Mouse (Mus musculus): ENCODE measurements around the gene Sgo2a. TPM values are rescaled to one million over a fixed set of nuclear protein-coding genes. Genes with fewer than 3 reads are reported as not detected.

Gene Sgo2a
- total RNA-seq, 1 experiment = 29.6 TPM

- H3K4me3 ChIP-seq (ENCODE audit: insufficient read depth in 1 of 2, low read depth in 1 of 2, low read length in 2 of 2, poor library complexity in 1 of 2, severe bottlenecking in 1 of 2) = no peak overlapping the region
- H3K9ac ChIP-seq (ENCODE audit: insufficient read depth, low read depth, low read length, poor library complexity, severe bottlenecking) = no peak overlapping the region
- H3K27ac ChIP-seq (ENCODE audit: insufficient read depth, low read depth, low read length, poor library complexity, severe bottlenecking) = no peak overlapping the region
- TF ChIP-seq ZNF384 (IDR thresholded peaks at IDR 0.05; ENCODE audit: low read depth, low read length) = no peak
- no peak for TF ChIP-seq HCFC1 (IDR thresholded peaks at IDR 0.05; ENCODE audit: borderline replicate concordance, insufficient read depth, low read length)
- no peak for TF ChIP-seq MAFK (IDR thresholded peaks at IDR 0.05; ENCODE audit: insufficient read depth, low read depth, low read length)
- TF ChIP-seq ZC3H11A (IDR thresholded peaks at IDR 0.05; ENCODE audit: borderline replicate concordance, low read depth, low read length) = no peak
- TF ChIP-seq CHD2 (IDR thresholded peaks at IDR 0.05; ENCODE audit: low read depth, low read length) = no peak
- no peaks in the 10 kb centered on the region for H3K9me3 ChIP-seq (ENCODE audit: control insufficient read depth, insufficient read depth, low read depth, low read length)
- no peaks in the 10 kb centered on the region for H3K36me3 ChIP-seq (ENCODE audit: control insufficient read depth, insufficient read depth, low read length, poor library complexity, severe bottlenecking)
- in situ Hi-C loops (cut with MboI; ENCODE audit: low sequenced_read_pairs in 2 of 2, unreplicated experiment in 2 of 2) = no loop called here
- no peaks in the 10 kb centered on the region for H3K4me1 ChIP-seq (ENCODE audit: control insufficient read depth in 2 of 2, insufficient read depth in 2 of 2, low read length in 2 of 2, poor library complexity in 1 of 2)
- DNase-seq (ENCODE audit: low read depth, low spot score) = no peak
These were observed 69.8 kb downstream of the Sgo2a start for GRCm38 (mm10) chr1:58065606-58066005.

DNA sequence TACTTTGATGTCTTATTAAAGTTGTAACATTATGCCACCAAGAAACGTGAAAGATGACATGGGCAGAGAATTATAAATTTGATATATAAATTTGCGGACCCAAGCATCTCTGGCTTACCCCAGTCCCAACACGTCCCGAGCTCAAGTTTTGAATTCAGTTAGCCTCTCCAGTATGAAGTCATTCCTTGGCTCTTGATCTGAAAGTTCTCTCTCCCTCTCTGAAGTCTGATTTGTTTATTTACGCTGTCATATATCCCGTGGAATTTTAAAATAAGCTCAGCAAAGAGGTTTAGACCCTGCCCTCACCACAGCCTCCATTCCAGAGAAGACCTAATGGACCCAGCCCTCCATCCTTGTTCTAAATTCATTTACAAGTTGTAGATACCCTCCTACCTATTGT is 73.4 kb downstream of the Sgo2a start:
- in situ Hi-C loops (cut with MboI; ENCODE audit: low sequenced_read_pairs in 2 of 2, unreplicated experiment in 2 of 2) = no loop called here
- H3K36me3 ChIP-seq (ENCODE audit: control insufficient read depth, insufficient read depth, low read length, poor library complexity, severe bottlenecking) = no peaks in the 10 kb centered on the region
- no peak for DNase-seq (ENCODE audit: low read depth, low spot score)
- TF ChIP-seq CHD2 (IDR thresholded peaks at IDR 0.05; ENCODE audit: low read depth, low read length) (no peak), HCFC1 (IDR thresholded peaks at IDR 0.05; ENCODE audit: borderline replicate concordance, insufficient read depth, low read length) (no peak), ZNF384 (IDR thresholded peaks at IDR 0.05; ENCODE audit: low read depth, low read length) (no peak), ZC3H11A (IDR thresholded peaks at IDR 0.05; ENCODE audit: borderline replicate concordance, low read depth, low read length) (no peak), MAFK (IDR thresholded peaks at IDR 0.05; ENCODE audit: insufficient read depth, low read depth, low read length) (no peak)
- H3K27ac ChIP-seq (ENCODE audit: insufficient read depth, low read depth, low read length, poor library complexity, severe bottlenecking) = no peak overlapping the region
- no peaks in the 10 kb centered on the region for H3K9me3 ChIP-seq (ENCODE audit: control insufficient read depth, insufficient read depth, low read depth, low read length)
- no peaks in the 10 kb centered on the region for H3K4me1 ChIP-seq (ENCODE audit: control insufficient read depth in 2 of 2, insufficient read depth in 2 of 2, low read length in 2 of 2, poor library complexity in 1 of 2)
- H3K9ac ChIP-seq (ENCODE audit: insufficient read depth, low read depth, low read length, poor library complexity, severe bottlenecking) = no peak overlapping the region
- H3K4me3 ChIP-seq (ENCODE audit: insufficient read depth in 1 of 2, low read depth in 1 of 2, low read length in 2 of 2, poor library complexity in 1 of 2, severe bottlenecking in 1 of 2) = no peak overlapping the region

DNA sequence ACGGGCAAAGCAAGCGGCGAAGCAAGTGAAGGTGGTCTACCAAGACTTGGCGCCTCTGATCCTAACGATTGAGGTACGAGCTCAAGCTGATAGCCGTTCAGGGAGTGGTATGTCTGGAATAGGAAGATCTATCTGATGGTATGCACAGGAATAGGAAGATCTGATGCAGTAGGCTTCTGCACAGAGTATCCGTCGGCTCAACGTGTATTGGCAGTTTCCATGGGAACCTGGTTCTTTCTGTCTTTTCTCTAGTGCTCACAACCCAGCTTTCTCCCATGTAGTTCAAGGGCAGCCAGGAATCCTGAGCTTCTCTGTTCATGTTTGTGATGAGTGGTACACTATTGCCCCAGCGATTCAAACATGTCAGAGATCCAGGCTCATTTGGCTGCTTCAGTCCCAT is 74.3 kb downstream of the Sgo2a start:
- no peaks in the 10 kb centered on the region for H3K9me3 ChIP-seq (ENCODE audit: control insufficient read depth, insufficient read depth, low read depth, low read length)
- in situ Hi-C loops (cut with MboI; ENCODE audit: low sequenced_read_pairs in 2 of 2, unreplicated experiment in 2 of 2) = no loop called here
- TF ChIP-seq MAFK (IDR thresholded peaks at IDR 0.05; ENCODE audit: insufficient read depth, low read depth, low read length) = no peak
- no peak for TF ChIP-seq ZNF384 (IDR thresholded peaks at IDR 0.05; ENCODE audit: low read depth, low read length)
- TF ChIP-seq ZC3H11A (IDR thresholded peaks at IDR 0.05; ENCODE audit: borderline replicate concordance, low read depth, low read length) = no peak
- no peak for TF ChIP-seq HCFC1 (IDR thresholded peaks at IDR 0.05; ENCODE audit: borderline replicate concordance, insufficient read depth, low read length)

DNA sequence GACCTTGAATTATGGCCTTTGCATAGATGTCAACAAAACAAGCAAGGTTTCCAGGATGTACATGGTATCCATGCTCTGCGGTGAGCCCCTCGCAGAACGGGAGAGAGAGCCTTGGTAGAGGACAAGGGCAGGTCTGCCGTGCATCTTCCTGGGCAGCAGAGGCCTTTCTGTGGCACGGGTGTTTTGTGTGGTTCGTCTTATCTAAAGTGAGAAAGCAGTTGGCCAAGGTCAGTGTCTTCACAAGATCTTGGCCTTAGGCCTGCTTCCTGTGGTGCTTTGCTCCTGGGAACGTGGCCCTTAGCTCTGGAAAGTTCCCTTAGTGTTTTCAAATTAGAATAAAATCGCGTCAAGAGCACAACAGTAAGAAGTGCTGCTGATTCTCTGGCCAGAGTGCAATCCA is 75.2 kb downstream of the Sgo2a start:
- no peaks in the 10 kb centered on the region for H3K4me1 ChIP-seq (ENCODE audit: control insufficient read depth in 2 of 2, insufficient read depth in 2 of 2, low read length in 2 of 2, poor library complexity in 1 of 2)
- no peaks in the 10 kb centered on the region for H3K36me3 ChIP-seq (ENCODE audit: control insufficient read depth, insufficient read depth, low read length, poor library complexity, severe bottlenecking)
- DNase-seq (ENCODE audit: low read depth, low spot score) = no peak
- no peak overlapping the region for H3K4me3 ChIP-seq (ENCODE audit: insufficient read depth in 1 of 2, low read depth in 1 of 2, low read length in 2 of 2, poor library complexity in 1 of 2, severe bottlenecking in 1 of 2)
- TF ChIP-seq ZC3H11A (IDR thresholded peaks at IDR 0.05; ENCODE audit: borderline replicate concordance, low read depth, low read length) (no peak), HCFC1 (IDR thresholded peaks at IDR 0.05; ENCODE audit: borderline replicate concordance, insufficient read depth, low read length) (no peak), MAFK (IDR thresholded peaks at IDR 0.05; ENCODE audit: insufficient read depth, low read depth, low read length) (no peak), ZNF384 (IDR thresholded peaks at IDR 0.05; ENCODE audit: low read depth, low read length) (no peak), CHD2 (IDR thresholded peaks at IDR 0.05; ENCODE audit: low read depth, low read length) (no peak)
- H3K9me3 ChIP-seq (ENCODE audit: control insufficient read depth, insufficient read depth, low read depth, low read length) = no peaks in the 10 kb centered on the region
- no peak overlapping the region for H3K9ac ChIP-seq (ENCODE audit: insufficient read depth, low read depth, low read length, poor library complexity, severe bottlenecking)
- in situ Hi-C loops (cut with MboI; ENCODE audit: low sequenced_read_pairs in 2 of 2, unreplicated experiment in 2 of 2) = no loop called here
- no peak overlapping the region for H3K27ac ChIP-seq (ENCODE audit: insufficient read depth, low read depth, low read length, poor library complexity, severe bottlenecking)

More for the DNA sequence above, 74.3 kb downstream of the Sgo2a start:
- H3K4me3 ChIP-seq (ENCODE audit: insufficient read depth in 1 of 2, low read depth in 1 of 2, low read length in 2 of 2, poor library complexity in 1 of 2, severe bottlenecking in 1 of 2) = no peak overlapping the region
- no peak overlapping the region for H3K27ac ChIP-seq (ENCODE audit: insufficient read depth, low read depth, low read length, poor library complexity, severe bottlenecking)
- H3K36me3 ChIP-seq (ENCODE audit: control insufficient read depth, insufficient read depth, low read length, poor library complexity, severe bottlenecking) = no peaks in the 10 kb centered on the region
- no peak for DNase-seq (ENCODE audit: low read depth, low spot score)
- H3K4me1 ChIP-seq (ENCODE audit: control insufficient read depth in 2 of 2, insufficient read depth in 2 of 2, low read length in 2 of 2, poor library complexity in 1 of 2) = no peaks in the 10 kb centered on the region
- H3K9ac ChIP-seq (ENCODE audit: insufficient read depth, low read depth, low read length, poor library complexity, severe bottlenecking) = no peak overlapping the region

- Histone ChIP-seq H3K36me3 (ENCODE audit: control insufficient read depth, insufficient read depth, low read length, poor library complexity, severe bottlenecking) (no peaks in the 10 kb centered on the region), H3K4me1 (ENCODE audit: control insufficient read depth in 2 of 2, insufficient read depth in 2 of 2, low read length in 2 of 2, poor library complexity in 1 of 2) (no peaks in the 10 kb centered on the region), H3K9ac (ENCODE audit: insufficient read depth, low read depth, low read length, poor library complexity, severe bottlenecking) (no peak overlapping the region), H3K9me3 (ENCODE audit: control insufficient read depth, insufficient read depth, low read depth, low read length) (no peaks in the 10 kb centered on the region), H3K27ac (ENCODE audit: insufficient read depth, low read depth, low read length, poor library complexity, severe bottlenecking) (no peak overlapping the region), H3K4me3 (ENCODE audit: insufficient read depth in 1 of 2, low read depth in 1 of 2, low read length in 2 of 2, poor library complexity in 1 of 2, severe bottlenecking in 1 of 2) (no peak overlapping the region)
- in situ Hi-C loops (cut with MboI; ENCODE audit: low sequenced_read_pairs in 2 of 2, unreplicated experiment in 2 of 2) = no loop called here
- no peak for DNase-seq (ENCODE audit: low read depth, low spot score)
- TF ChIP-seq CHD2 (IDR thresholded peaks at IDR 0.05; ENCODE audit: low read depth, low read length) (no peak), MAFK (IDR thresholded peaks at IDR 0.05; ENCODE audit: insufficient read depth, low read depth, low read length) (no peak), ZNF384 (IDR thresholded peaks at IDR 0.05; ENCODE audit: low read depth, low read length) (no peak), HCFC1 (IDR thresholded peaks at IDR 0.05; ENCODE audit: borderline replicate concordance, insufficient read depth, low read length) (no peak), ZC3H11A (IDR thresholded peaks at IDR 0.05; ENCODE audit: borderline replicate concordance, low read depth, low read length) (no peak)
These were observed 75.7 kb downstream of the Sgo2a start for GRCm38 (mm10) chr1:58071509-58071908.

Data from ES-E14 (cell line).